Mouse (Mus musculus): Measurements from ENCODE around the gene Ccar1.
"Not testable (repeated sequence)": the region's sequence is repeated elsewhere in the genome, so short reads cannot be mapped to it uniquely, and the experiment has no call there.

Gene Ccar1

DNA sequence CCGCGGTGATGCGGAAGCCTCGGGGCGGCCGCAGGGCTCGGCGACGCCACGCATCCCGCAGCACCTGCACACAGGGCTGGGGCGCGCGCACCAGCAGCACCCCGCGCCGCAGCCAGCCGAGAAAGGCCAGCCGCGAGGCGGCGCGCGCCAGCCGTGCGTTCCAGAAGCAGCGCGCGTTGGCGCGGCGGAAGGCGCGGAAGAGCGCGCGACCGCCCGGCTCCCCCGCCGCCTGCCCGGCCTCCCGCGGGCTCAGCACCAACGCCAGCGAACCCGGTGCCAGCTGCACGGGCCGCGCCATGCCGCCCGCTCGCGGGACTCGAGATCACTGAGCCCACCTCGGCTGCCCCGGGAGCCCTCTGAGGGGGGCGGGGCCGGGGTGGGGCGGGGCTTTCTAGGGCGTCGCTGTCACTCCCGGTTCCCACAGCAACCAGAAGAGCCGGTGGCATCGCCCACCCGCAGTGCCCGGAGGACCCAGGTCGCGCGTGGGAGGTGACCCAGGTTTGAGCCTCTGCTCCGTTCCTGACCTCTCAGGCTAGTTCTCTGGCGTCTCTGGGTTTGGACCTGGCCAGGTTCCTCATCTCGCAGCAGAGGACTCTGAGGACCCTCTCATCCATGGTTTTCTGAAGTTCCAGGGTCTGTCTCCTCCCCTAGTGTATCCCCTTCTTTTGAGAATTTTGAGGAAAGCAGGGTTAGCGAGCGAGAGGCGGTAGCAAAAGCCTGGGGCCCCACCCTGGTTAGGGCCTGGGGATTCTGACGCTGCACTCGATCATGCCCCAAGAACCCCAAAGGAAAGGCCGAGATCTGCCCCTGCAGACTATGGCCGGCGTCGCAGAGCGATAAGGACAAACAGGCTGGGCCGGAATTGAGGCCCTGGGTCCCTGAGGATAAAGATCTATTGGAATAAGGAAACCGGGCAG, 66.1 kb downstream of the Ccar1 start, which contains the start of gene Stox1:
Gene Stox1 (minus strand): TSS at position 358 of the 917 bp plus-strand sequence.
- peak; percentile 8 to 40 for DNase-seq (ENCODE audit: low spot score in 2 of 2)

DNA sequence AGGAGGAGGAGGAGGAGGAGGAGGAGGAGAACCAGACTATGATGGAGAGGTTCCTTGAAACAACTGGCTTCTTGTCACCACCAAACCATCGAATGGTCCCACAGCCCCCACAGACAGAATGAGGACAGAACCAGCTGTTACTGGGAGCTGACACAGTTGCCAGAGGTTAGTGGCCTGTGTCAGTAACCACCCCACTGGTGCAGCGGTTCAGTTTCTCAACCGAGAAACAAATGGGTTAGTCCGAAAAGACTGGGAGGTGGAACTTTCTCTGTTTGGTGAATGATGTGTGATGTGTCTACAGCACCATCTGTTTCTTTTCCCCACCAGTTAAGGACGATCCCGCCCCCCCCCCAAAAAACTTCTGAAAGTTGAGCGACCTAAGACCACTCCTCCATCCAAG, 67.2 kb downstream of the Ccar1 start:
- no peak for DNase-seq (ENCODE audit: low spot score in 2 of 2)

DNA sequence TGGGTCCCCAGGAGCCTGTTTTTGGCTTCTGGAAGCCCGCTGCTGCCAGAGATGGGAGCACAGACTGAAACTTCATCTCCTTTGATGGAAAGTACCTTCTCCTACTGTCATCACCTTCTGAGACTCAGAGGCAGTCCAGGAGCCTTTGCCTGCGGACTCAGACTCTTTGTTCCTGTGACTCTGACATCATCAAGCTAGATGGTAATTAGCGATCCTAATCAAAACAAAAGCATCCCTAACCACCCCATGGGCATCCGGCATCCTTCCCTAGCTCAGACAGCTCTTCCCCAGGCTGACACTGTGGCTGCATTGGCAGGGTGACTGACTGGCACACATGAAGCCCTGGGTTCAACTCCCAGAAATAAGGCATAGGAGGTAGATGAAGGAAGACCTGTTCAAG, 69.4 kb downstream of the Ccar1 start:
- no peak for DNase-seq (ENCODE audit: low spot score in 2 of 2)

DNA sequence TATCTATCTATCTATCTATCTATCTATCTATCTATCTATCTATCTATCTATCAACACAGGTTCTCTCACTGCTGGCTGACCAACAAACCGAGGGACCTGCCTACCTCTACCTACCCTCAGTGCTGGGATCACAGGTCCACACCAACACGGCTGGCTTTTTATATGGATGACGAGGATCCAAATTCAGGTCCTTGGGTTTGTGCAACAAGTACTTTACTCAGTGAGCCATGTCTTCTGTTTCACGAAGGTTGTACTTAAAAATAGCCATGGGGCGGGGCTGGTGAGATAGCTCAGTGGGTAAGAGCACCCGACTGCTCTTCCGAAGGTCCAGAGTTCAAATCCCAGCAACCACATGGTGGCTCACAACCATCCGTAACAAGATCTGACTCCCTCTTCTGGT, 71.5 kb downstream of the Ccar1 start:
- not testable (repeated sequence) for DNase-seq (ENCODE audit: low spot score in 2 of 2)

DNA sequence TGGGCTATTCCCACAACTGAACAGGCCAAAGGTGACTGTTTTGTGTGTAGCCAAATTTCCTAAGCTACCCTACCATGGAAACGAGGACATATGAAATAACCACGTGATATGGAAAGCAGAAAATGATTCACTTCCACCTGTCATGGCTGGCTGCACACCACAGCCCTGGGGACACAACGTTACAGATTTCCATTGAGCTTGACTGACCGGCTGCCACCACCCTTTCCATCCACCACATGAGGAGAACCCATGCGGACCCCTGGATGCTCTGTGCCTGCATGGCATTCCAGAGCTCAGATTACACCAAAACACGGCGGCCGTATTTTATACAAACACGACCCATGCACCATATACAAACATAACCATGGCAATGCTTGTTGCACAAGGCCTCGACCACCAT, 78.6 kb downstream of the Ccar1 start:
- DNase-seq (ENCODE audit: low spot score in 2 of 2) = no peak

DNA sequence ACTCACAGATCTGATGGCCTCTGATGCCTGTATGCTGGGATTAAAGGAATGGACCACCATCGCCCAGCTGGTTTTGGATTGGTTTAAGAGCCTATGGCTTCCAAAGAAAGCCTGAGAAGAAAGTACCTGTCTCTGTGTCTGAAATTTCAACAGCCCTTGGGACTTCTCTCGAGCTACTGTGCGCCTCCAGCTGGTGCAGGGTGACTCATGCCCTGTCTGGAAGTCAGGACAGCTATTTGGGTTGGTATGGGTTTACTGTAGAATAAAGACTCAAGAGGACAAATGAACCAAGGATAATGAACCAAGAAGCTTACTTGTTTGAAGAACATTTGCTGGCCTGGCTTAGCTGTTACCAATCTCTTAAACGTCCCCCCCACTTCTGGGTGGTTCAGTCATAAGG, 88.5 kb downstream of the Ccar1 start:
- DNase-seq (ENCODE audit: low spot score in 2 of 2) = no peak

DNA sequence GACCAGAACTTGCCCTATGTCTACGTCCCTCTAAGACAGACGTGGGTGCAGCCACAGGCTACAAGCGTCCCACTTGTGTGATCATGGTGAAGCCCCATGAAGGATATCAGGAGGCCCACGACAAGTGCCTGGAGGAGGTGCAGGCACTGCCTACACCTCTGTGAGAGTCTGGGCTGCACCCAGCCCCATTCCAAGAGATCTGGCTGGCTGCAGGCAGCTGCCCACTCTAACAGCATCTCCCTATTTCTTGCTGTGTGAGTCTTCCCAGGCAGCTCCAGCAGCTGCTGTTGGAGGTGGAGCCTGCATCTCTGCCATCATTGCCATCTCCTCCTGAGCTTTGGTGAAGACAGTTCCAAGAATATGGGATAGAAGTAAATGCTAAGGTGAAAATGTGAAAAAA, 89.7 kb downstream of the Ccar1 start:
- DNase-seq (ENCODE audit: low spot score in 2 of 2) = no peak

Data from urinary bladder, adult 18-20 months (tissue).